8 mouse cellular contexts compared by ENCODE assay signal in genomic region chr7:49523115-49523445, GRCm38 (mm10).
DNase-seq lines count a peak whose midpoint lies in the region; ATAC-seq lines count a peak whose summit lies in the region.

No protein-coding gene starts in this region.

- 21% methylated on average over 4 of the region's 4 CpGs for WGBS in heart, embryonic 15.5 days
- WGBS in hindbrain, embryonic 13.5 days: 23% methylated on average over 4 of the region's 4 CpGs
- WGBS in midbrain, embryonic 10.5 days: 15% methylated on average over 4 of the region's 4 CpGs

- peak; percentile 37; the same call in 1 of the 2 replicates for ATAC-seq in heart, embryonic 15.5 days (replicated peaks; ENCODE audit: insufficient number of reproducible peaks, insufficient read depth, low FRiP score, low read depth)
- peak; percentile 22; the same call in 1 of the 2 replicates for ATAC-seq in hindbrain, embryonic 13.5 days (ENCODE audit: low FRiP score)

- H3K4me2 ChIP-seq in heart, embryonic 15.5 days: peak overlapping the region; percentile 58
- peak overlapping the region; percentile 50 for H3K4me2 ChIP-seq in hindbrain, embryonic 13.5 days

- no peaks in the 10 kb centered on the region for H3K9me3 ChIP-seq in heart, embryonic 15.5 days (replicated peaks)
- H3K9me3 ChIP-seq in hindbrain, embryonic 13.5 days: no peaks in the 10 kb centered on the region
- no peaks in the 10 kb centered on the region for H3K9me3 ChIP-seq in midbrain, embryonic 10.5 days (replicated peaks)

- H3K27me3 ChIP-seq in heart, embryonic 15.5 days: no peaks in the 10 kb centered on the region
- no peaks in the 10 kb centered on the region; the same call in 1 of the 2 replicates for H3K27me3 ChIP-seq in hindbrain, embryonic 13.5 days
- peaks cover 42% of the 10 kb centered on the region for H3K27me3 ChIP-seq in midbrain, embryonic 10.5 days (ENCODE audit: low read depth, poor library complexity, severe bottlenecking)

- peaks cover 49% of the 10 kb centered on the region for H3K4me1 ChIP-seq in heart, embryonic 15.5 days (replicated peaks)
- H3K4me1 ChIP-seq in brown adipose tissue, adult 24 weeks (ENCODE audit: control insufficient read depth, insufficient read depth, insufficient read length, low read length): peaks cover 18% of the 10 kb centered on the region
- H3K4me1 ChIP-seq in hindbrain, embryonic 13.5 days (replicated peaks): peaks cover 57% of the 10 kb centered on the region
- H3K4me1 ChIP-seq in midbrain, embryonic 10.5 days: peaks cover 87% of the 10 kb centered on the region

- peak overlapping the region; percentile 54 for H3K9ac ChIP-seq in heart, embryonic 15.5 days
- no peak overlapping the region for H3K9ac ChIP-seq in hindbrain, embryonic 13.5 days

- peak overlapping the region; percentile 85 for H3K27ac ChIP-seq in heart, embryonic 15.5 days
- no peak overlapping the region for H3K27ac ChIP-seq in brown adipose tissue, adult 24 weeks (replicated peaks; ENCODE audit: low read depth, low read length)
- no peak overlapping the region for H3K27ac ChIP-seq in hindbrain, embryonic 13.5 days
- peak overlapping the region; percentile 67 for H3K27ac ChIP-seq in midbrain, embryonic 10.5 days (replicated peaks)

- no peaks in the 10 kb centered on the region for H3K36me3 ChIP-seq in heart, embryonic 15.5 days
- H3K36me3 ChIP-seq in hindbrain, embryonic 13.5 days: no peaks in the 10 kb centered on the region
- H3K36me3 ChIP-seq in midbrain, embryonic 10.5 days: no peaks in the 10 kb centered on the region

- DNase-seq in heart, adult 18-20 months: no peak
- DNase-seq in midbrain, embryonic 10.5 days (ENCODE audit: low spot score): no peak
- DNase-seq in gastrocnemius, adult 18-20 months (ENCODE audit: low spot score): no peak
- no peak for DNase-seq in right cerebral cortex, adult 18-20 months
- no peak for DNase-seq in spleen, postnatal 14 days (ENCODE audit: low spot score in 2 of 2)

- H3K4me3 ChIP-seq in heart, embryonic 15.5 days: peak overlapping the region; percentile 50
- H3K4me3 ChIP-seq in brown adipose tissue, adult 24 weeks (ENCODE audit: insufficient read depth, low read depth, low read length): peak overlapping the region; percentile 43
- H3K4me3 ChIP-seq in hindbrain, embryonic 13.5 days: no peak overlapping the region; the same call in 1 of the 2 replicates
- peak overlapping the region; percentile 55 for H3K4me3 ChIP-seq in midbrain, embryonic 10.5 days

Comparison
In these comparisons a context has a peak if more than half of its experiments do, and no peak if none do; other contexts are left out.
1. H3K27ac ChIP-seq: peak in heart, embryonic 15.5 days (single experiment) and midbrain, embryonic 10.5 days (single experiment); none in brown adipose tissue, adult 24 weeks (single experiment) and hindbrain, embryonic 13.5 days (single experiment).